Mouse (Mus musculus) kidney, adult 9 months (tissue): ENCODE results near the gene Pxn.
"Not testable (repeated sequence)": the region's sequence is repeated elsewhere in the genome, so short reads cannot be mapped to it uniquely, and the experiment has no call there.

Experiments used
- DNase-seq: peaks from one replicate; pipeline ENCODE4 v3.0.0; 2022

Gene Pxn

DNA sequence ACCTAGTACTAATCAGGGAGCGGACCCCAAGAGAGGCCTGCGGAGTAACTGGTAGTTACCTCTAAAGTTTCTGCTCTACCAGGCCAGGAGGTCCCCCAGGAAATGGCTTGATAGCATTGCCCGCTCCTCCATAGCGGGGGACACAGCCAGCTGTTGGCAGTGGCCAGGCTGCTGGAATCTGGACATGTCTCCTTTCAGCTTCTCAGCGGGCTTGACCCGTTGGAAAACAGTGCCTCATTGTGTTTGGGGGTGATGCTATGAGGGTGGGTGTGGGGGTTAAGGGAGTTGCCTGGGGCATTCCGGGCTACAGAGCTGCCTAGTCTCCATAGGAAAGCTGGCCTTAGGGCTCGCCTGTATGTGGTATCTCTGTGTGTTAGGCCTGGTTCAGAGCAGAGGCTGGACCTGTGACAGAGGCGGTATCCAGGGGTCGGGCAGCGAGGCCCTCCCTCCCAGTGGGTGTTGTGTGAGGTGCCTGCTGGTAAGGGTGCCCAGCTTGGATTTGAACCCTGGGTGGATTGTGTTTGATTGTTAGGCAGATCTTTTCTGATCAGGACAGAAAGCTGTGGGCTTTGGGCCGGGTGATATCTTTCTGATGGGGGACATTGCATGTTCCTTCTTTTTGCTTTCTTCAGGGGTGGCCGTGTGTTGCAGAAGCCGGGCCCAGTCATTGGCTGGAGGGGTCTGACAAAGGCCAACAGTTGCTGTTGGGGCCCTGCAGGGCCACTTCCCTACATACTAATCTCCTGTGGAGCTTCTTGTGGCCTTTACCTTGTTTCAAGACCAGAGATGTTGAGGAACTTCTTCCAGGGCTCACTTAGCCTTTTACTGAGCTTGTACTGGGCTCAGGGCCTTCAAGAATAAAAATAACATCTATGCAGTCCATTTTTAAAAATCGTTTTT lies 3.6 kb downstream of the Pxn start:
- DNase-seq = no peak

DNA sequence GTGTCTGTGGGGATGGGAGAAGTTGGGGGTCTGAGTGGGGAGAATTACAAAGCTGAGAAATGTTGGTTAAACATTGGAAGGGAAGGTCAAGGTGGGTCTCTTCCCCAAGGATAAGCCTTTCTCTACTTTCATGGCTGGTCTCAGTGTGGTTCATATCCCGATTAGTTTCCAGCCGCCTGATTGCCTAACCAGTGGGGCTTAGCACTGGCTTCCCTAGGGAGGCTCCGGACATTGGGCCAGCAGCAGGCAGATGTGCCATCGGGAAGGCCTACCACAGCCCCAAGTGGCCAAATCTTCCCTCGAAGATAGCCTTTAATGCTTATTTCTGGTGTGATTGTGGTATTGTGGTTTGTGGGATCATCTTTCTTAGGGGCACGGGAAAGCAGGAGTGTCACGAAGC lies 5.9 kb downstream of the Pxn start:
- no peak for DNase-seq

DNA sequence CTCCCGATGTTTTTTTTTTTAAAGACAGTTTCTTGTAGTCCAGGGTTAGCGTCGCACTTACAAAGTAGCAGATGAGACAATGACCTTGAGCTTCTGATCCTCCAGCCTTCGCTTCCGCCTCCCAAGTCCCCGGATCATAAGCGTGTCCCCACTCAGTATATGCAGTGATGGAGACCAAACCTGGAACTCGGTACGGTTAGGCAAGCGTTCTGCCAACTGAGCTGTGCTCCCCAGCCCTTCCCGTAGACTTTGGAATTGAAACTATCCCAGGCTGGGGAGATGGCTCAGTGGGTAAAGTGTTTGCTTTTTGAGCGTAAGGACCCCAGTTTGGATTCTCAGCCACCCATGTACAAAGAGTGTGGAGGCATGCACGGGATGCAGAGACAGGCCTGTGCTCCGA lies 6.8 kb downstream of the Pxn start:
- no peak for DNase-seq

DNA sequence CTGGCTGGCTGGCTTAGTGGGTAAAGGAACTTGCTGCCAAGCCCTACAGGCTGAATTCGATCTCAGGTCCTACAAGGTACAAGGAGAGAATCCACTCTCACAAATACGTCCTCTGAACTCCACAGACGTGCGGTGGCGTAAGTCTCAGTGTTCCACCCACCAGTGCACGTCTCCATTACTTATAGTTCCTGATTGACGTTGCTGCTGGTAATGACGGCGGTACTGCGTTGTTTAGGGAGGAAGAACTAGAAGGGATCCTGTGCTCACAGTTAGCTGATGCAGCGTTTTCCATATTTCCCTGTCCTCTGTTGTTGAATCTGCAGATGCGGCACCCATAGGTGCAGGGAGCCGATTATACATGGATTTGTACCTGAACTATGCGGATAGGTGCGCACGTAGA lies 7.2 kb downstream of the Pxn start:
- no peak for DNase-seq

DNA sequence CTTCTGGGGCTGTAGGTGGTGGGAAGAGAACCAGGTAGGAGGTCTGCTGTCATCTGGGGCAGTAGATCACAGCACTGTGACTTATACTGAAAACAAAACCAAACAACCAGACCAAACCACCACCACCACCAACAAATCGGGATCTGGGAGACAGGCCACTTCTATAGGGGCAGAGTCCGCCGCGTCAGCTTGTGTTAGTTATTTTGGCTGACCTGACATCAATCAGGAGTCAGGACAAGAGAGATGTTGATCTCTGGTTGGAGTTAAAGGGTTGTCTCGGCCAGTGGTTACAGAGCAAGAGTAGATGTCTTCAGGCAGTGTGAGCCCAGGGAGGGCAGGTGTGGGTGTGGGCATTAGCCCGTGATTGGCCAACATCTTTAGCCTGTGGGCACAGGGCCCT lies 7.9 kb downstream of the Pxn start:
- DNase-seq = no peak

DNA sequence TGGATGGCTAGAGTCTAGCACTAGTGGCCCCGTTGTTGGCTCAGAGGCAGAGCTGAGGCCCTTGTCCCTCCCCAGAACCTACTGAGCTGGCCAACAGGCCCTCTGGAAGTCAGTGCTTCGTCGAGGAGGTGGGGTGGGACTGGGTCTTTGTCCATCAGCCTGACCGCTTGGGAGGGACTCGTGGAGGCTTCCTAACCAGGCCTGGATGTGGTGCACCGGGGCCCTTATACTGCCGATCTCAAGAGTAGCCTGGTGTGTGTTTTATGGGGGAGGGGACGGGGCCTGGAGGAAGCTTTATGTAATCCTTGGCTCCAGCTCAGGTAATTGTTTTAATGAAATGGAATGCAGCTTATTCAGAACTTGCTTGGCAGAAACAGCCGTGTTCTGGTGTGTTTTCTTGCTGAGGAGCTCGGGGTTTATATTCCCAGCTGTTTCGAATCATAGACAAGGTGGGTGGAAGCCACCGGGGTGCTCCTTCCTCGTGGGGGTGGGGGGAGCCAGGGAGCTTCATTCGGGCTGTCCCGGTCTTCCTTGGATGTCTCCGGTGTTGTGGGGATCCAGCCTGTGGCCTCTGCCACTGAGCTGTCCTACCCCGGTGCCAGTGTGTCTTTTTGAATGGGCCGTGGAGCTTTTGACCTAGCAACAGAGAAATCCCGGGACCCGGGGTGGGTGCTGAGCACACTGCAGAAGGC lies 8.6 kb downstream of the Pxn start:
- DNase-seq = peak; percentile 90

DNA sequence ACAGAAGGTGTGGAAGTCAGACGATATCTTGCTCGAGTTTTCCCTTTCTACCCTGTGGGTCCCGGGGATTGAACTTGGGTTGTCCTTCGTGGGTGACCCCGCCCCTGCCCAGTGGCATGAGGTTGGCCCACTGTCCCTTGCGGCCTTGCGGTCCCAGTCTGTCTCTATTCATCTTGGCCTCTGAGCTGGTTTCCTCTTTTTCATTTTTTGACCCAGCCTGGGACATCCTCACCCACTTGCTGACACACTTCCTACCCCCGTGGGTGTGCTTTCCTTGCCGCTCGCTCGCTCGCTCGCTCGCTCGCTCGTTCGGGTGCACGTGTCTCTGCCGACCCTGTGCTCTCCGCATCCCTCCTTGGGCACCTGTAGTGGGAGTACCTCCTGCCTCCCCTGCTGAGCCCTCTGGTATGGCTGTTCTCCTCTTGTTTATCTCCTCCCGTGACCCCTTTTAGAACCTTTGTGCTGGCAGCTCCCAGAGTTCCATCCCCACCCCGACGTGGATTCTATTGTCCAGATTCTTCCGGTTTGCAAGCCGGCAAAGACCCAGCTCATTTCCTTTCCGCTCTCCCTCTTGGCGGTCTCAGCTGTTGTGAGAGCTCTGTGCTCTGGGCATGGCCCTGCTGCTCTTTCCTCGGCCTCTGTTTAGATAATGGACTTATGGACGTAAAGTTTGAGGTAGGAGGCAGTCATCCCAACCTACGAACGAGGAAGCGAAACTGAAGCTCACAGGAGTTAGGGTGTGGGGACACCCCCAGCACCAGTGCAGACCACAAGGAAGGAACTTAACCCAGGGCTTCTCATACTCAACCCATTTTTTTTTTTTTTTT lies 9.8 kb downstream of the Pxn start:
- peak; percentile 66 for DNase-seq

DNA sequence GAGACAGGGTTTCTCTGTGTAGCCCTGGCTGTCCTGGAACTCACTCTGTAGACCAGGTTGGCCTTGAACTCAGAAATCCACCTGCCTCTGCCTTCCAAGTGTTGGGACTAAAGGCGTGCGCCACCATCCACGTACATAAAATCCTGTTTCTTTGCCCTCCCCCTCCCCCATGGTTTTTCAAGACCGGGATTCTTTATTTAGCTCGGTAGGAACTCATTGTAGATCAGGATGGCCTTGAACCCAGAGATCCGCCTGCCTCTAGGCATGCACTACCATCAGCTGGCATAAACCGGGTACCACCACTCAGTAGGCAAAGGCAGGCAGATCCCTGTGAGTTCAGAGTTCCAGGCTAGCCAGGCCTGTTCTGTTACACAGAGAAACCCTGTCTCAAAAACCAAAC lies 10.4 kb downstream of the Pxn start:
- DNase-seq = no peak

DNA sequence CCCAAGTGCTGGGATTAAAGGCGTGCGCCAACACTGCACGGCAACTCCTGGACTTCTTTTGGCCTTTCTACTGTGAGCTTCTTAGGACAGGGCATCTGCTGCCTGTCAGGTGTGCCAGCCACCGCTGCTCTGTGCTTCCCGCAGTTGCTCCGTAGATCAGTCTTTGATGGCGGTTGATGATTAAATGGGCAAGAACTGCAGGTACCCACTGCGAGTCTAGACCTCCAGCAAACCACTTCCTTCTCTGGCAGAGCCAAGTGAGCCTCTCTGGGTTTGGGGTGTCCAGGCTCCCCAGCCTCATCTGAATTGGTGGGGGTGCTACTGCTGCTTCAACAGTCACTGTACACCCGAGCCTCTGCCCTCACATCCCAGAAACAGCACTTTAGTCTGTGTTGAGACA lies 11.0 kb downstream of the Pxn start:
- DNase-seq = no peak

DNA sequence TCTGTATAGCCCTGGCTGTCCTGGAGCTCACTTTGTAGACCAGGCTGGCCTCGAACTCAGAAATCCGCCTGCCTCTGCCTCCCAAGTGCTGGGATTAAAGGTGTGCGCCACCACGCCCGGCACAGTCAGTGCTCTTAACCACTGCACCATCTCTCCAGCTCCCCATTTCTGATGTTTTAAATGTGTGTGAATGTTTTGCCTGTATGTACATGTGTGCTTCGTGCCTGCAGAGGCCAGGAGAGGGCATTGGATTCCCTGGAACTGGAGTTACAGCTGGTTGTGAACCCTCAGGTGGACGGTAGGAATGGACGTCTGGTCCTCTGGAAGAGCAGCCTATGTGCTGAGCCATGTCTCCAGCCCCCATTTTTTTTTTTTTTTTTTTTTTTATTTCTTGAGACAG lies 11.7 kb downstream of the Pxn start:
- DNase-seq = not testable (repeated sequence)

DNA sequence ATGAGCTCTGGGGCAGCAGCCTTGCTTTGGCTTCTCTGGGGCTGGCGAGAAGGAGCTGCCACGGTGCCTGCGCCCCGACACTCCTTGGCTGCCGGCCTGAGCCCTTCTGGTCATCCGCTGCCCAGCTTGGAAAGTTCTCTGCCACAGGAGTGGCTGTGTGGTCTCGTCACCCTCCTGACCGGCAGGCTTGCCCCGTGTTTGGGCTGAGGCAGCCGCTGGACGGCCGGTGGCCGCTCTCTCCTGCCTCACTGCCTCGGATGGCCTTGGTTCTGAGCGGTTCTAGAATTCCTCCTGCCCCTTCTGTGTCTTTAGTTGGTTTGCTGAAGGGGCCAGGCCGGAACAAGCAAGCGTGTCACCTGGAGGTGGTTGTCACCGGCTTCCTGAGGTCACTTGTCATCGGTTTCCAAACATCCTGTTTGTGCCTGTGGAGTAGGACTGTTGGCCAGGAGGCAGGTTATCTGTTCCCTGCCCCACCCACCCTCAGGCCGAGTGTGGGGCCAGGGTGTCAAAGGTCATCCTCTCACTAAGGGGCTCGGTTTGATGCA lies 13.9 kb downstream of the Pxn start:
- DNase-seq = peak; percentile 77

DNA sequence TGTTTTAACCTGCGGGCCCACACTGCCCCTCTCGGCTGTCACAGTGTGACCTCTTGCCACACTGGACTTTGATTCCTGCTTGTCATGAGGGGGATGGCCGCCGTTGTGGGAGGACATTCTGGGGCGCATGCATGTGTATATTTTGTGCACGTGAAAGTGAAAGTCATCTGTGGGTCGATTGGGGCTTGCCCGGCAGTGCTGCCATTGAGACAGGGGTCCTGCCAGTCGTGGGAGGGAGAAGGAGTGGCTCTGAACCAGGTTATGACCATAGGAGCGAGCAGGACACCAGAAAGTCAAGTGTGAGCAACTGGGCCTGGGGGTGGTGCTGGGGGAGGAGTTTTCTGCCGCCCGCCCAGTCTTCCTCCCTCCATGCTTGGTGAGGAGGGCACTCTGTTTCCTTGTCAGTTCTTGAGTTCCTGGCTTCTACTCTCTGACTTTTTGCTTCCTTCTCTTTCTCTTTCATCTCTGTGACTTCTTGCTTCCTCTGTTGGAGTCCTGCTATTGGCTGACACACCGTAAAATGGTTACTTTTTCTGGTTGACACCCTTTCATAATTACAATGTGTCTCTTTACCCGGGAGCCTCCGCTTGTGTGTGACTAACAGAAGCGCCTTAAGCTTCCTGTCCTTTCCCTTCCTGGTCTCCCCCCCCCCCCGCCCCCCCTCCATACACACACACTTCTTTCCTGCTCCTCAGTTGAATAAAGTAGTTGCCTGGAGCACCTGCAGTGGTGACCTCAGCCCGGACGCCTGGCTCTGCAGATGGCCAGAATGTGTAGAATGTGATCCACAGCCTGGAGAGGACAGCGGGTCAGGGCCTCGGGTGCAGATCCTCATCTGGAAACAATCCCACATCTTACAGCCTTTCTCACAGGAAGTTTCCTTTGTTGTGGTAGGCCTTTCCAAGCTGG lies 15.3 kb downstream of the Pxn start:
- DNase-seq = peak; percentile 85

DNA sequence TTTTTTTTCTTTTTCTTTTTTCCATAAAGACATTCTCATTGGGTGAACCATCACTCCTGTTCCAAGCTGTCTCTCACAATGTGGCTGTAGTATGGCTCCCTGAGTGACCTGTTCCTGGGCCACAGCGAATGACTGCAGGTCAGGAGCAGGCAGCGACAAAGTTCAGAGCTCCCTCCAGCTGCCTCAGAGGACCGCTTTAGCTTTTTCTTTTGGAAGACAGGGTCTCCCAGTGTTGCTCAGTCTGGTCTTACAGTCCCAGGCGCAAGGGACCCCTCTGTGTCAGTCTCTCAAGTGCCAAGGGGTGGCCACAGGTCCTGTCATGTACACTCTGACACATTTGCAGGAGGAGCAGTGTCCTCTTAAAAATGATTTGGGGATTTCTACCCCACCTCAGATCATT lies 16.1 kb downstream of the Pxn start:
- DNase-seq = no peak

DNA sequence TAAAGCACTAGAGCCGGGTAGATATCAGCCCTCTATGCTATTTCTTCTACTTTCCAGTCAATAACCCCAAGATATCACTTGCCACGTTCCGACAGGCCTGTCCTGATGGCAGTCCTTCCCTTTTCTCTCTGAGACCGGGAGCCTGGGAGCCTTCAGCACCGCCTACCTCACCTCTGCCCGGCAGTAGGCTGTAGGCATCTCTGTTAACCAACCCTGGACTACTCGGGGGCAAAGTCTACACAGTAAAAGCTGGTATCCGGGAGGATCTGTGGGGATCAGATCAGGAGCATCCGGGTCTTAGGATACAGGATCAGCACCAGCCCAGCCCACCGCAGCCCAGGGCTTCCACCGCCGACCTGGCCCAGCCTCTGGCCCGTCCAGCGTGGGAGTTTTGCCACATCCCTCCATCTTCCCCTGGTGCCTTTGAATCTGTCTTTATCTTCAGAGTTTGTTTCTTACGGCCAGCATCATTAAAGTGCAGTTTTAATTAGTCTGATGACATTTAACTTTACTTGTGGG lies 16.6 kb downstream of the Pxn start:
- DNase-seq = peak; percentile 74

DNA sequence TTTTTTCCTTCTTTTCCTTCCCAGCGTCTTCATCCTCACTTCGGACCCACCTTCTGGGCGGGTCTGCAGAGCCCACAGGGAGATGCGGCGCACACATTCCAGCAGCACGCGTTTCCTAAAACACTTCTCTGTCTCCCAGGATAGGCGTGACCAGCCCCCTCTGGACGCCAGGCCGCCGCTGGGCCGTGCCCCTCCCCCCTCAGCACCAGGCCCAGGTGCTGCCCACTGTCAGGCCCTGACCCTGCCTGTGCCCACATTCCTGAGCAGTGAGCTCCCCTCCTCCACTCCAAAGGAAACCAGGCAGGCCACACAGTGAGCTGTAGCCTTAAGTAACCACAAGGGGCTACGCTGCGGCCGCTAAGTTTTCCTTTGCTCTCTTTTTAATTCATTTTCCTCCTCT lies 17.5 kb downstream of the Pxn start:
- DNase-seq = peak; percentile 73

DNA sequence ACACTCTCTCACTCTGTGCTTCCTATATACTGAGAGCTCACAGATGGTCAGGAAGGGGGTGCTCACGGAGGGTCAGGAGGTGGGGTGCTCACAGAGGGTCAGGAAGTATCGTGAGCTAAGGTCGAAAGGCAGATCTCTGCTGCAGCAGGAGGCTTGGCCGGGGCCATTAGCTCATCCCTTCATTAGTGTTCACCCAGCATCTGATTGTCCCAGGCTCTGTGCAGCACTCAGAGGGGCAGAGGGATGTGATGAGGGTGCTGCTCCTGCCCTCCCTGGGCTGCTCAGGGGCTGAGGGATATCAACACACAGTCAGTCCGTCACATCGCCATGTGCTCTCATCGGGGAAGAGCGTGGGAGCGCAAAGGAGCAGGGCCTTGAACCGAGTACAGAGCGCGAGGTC lies 18.0 kb downstream of the Pxn start:
- no peak for DNase-seq

DNA sequence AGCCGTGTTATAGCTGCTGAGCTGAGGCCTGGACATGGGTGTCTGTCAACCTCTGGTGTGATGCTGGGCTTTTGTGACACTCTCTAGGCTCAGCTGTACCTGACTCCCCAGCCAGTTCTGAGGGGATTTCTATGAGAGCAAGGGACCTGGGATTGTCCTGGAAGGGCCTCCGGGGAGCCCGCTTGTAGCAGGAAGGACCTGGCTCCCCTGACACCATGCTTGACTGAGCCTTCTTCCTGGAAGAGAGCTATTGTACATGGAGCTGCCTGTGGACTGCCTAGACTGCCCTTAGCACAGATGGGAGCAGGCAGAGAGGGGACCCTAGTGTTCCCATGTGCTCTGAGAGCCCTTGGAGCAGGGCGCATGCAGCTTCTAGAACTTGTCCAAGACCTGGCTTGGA lies 18.9 kb downstream of the Pxn start:
- DNase-seq = no peak

DNA sequence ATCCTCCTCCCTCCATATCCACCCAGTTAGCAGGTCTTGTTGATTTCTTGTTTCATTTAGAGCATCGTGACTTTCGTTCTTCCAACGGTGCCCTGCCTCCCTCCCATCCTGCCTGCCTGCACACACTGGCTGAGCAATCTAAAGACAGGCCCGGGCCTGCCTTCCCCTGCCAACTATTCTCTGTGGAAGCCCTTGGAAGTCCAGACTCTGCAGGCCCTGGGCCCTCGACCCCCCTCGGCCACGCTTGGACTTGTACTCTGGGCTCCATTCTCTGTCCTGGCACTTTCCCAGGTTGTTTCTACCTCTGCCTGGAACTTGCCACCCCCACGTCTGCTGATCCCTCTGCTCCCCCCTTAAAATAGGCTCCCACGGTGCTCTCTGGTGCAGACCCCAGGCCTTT lies 19.5 kb downstream of the Pxn start:
- DNase-seq = peak; percentile 66

DNA sequence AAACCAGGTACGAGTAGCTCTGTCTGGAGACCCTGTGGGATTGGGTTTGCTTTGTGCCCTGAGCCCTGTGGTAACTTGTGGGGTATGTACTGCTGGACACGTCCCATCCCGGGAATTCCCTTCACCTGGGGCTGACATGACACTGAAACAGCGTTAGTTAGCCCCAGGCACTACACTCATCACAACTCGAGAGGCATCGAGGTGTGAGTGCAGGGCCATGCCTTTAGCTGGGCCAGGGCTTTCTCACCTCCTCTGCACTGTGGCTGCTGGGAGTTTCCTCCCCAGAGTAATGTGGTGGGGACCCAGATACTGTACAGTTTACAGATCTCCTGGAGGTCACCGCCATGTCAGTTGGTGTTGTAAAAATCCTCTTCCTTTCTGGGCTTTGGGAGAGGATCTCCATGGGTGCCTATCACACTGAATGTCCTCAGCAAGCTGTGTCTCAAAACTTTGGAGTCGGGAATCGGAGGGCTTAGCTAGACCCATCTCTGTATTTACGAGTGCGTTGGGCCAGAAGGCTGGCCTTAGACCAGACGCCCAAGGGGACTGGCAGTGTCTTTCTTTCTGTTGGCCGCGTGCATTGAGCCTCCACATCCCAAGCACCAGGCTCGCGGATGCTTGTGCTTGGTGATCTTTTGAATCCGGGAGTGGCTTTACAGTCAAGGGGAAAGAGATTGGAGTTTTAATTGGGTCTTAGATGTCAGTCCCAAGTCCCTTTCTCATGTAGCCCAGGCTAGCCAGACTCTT lies 20.2 kb downstream of the Pxn start:
- no peak for DNase-seq

DNA sequence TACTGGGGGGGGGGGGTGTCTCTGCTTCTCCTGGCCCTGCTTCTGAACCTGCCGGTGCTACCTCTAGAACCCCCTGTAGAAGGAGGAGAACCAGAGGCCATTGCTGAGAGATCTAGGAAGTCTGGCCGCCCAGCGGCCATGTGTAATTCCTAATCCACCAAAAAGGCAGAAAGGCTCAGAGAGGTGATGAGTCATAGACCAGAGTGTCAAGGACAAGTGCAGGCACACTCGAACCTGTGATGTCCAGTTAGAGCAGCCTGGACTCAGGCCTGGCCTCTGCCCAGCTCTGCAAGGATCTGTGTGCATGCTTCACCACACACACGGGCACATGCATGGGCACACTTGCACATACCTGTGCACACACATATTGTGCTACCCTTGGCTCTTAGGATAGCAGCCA lies 21.7 kb downstream of the Pxn start:
- no peak for DNase-seq

DNA sequence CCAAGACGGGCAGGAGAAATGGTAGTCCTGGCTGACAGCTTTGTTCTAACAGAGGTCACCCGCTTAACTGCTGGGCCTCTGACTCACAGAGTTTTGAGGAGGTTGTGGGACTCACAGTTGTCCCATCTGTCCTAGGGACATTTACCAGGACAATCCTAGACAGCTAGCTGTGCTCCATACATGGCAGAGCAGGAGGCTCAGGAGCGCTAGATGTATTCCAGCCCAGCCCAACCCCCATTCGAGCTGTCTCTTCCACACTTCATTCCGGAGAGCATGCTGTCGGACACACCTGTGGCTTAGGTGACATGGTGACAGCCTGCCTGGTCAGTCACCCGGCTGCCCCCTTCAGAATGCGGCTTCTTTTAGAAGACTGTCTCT lies 22.9 kb downstream of the Pxn start:
- DNase-seq = no peak
